Mouse (Mus musculus) 416B (cell line): Measurements from ENCODE around the gene Olfr1471.
"Not testable (repeated sequence)": the region's sequence is repeated elsewhere in the genome, so short reads cannot be mapped to it uniquely, and the experiment has no call there.

Experiments
- DNase-seq: peaks from one replicate; pipeline ENCODE4 v3.0.0; 2011; ENCODE audit warnings: low read depth

Gene Olfr1471

GRCm38 (mm10) chr19:13443109-13443508, at the start of gene Olfr1471:
TSS of gene Olfr1471 (plus strand) at chr19:13443409.
- DNase-seq: not testable (repeated sequence)

GRCm38 (mm10) chr19:13407549-13407948, 35.7 kb upstream of the Olfr1471 start, which contains the start of gene Olfr1469:
TSS of gene Olfr1469 (plus strand) at chr19:13407849.
- no peak for DNase-seq

- DNase-seq: no peak
Measured at GRCm38 (mm10) chr19:13455986-13456385, 12.8 kb downstream of the Olfr1471 start, which contains the start of gene Olfr1472. TSS of gene Olfr1472 (minus strand) at chr19:13456086.

- DNase-seq: not testable (repeated sequence)
Measured at GRCm38 (mm10) chr19:13469265-13469664, 26.1 kb downstream of the Olfr1471 start, which contains the start of gene Olfr1474. TSS of gene Olfr1474 (plus strand) at chr19:13469565.

- DNase-seq: no peak
Measured at GRCm38 (mm10) chr19:13480096-13480495, 36.9 kb downstream of the Olfr1471 start, which contains the start of gene Olfr1475. TSS of gene Olfr1475 (minus strand) at chr19:13480196.

- DNase-seq: no peak
Measured at GRCm38 (mm10) chr19:13500246-13500645, 57.0 kb downstream of the Olfr1471 start, which contains the start of gene Olfr1477. TSS of gene Olfr1477 (plus strand) at chr19:13500546.
